Mouse (Mus musculus): ENCODE data around the gene Abl2. TPM values are rescaled to one million over a fixed set of nuclear protein-coding genes. Genes with fewer than 3 reads are reported as not detected.
"Not testable (repeated sequence)": the region's sequence is repeated elsewhere in the genome, so short reads cannot be mapped to it uniquely, and the experiment has no call there.

Abl2 gene
- total RNA-seq, 2 experiments from 2014 or later: 20.1 to 23.7 TPM

DNA sequence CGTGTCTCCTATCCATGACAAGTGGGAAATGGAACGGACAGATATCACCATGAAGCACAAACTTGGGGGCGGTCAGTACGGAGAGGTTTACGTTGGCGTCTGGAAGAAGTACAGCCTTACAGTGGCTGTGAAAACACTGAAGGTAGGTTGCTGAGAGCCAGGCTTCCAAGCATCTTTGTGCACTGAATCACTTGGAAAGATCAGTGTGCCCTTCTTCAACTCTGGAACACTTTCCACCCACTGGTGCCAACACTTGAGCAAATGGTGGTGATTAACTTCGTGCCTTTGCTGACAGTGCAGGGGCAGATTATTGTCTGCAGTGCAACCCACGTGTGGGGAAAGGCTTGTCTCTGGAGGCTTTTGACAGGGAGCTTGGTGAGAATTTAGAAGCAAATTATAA is 71.4 kb downstream of the Abl2 start:
- no peak for DNase-seq (ENCODE audit: low spot score in 2 of 2)

DNA sequence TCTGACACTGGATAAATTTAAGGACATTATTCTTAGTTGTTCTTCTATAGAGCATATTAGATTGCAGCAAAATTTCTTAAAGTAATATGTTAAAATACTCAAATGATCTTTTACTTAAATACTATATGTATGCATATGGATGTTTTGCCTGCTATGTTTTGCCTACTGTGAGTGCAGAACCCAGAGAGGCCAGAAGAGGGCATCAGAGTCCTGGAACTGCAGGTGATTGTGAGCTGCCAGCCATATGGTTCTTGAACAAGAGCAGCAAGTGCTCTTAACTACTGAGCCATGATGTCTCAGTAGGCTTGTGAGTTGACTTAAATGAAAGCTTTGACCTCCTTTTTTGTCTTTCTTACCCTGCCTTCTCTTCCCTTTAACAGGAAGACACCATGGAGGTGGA is 72.4 kb downstream of the Abl2 start:
- DNase-seq (ENCODE audit: low spot score in 2 of 2): no peak

DNA sequence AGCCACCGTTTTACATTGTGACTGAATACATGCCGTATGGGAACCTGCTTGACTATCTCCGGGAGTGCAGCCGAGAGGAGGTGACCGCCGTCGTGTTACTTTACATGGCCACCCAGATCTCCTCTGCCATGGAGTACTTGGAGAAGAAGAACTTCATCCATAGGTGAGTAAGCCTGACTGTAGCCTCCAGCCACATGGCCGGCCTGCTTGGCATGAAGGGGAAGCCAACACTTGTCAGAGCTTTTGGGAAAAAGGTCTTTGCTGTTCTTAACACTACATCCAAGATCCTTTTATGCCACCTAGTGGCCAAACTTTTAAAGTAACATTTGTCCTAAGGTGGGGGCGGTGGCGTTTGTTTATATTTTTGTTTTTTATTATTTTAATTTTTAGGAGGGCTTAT is 74.5 kb downstream of the Abl2 start:
- no peak for DNase-seq (ENCODE audit: low spot score in 2 of 2)

DNA sequence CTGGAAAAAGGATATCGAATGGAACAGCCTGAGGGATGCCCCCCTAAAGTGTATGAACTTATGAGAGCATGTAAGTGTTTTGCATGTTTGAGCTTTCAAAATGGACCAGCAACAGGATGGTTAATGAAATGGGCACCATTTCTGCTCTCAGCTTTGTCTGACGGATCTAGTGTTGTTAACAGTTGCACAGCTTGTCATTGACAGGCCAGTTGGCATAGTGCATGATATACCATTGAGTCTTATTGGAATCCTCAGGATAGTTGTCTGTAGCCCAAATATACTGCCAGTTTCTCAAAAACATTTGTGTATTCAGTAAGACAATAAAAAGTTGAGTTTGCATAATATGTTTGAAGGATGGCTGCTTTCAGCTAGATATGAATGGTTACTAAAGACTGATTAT is 76.6 kb downstream of the Abl2 start:
- DNase-seq (ENCODE audit: low spot score in 2 of 2): no peak

DNA sequence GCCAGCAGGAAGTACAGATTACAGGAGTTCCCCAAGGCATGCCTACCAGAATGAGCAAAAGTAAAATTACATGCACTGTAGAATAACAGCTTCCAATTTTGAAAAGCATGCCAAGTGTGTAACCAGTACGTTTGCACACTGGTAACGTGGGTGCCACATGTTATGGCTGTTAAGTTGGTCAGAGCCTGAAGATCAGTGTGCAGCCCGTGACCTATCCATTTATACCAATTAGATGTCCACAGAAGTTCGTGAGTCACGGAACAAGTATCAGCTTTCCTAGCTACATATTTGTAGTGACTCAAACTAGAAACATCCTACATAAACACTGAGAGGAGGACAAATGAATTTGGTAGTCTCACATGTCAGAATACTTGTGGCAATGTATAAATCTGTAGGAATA is 80.9 kb downstream of the Abl2 start:
- no peak for DNase-seq (ENCODE audit: low spot score in 2 of 2)

DNA sequence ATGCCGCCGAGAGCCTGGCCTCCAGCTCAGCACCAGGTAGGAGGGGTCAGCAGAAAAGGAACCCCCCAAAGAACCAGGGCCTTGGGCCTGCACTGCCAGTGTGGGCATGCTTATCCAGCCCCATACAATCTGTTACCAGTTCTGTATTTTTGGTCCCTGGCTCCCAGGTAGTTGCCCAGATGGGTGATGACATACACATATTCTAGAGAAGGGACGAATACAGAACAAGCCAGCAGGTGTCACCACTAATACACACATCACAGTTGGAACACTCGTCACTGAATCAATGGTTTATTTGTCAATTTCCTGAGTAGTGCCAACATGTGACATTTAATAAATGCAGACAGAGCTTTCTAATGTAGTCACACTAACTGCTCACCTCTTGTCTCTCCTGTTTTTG is 82.0 kb downstream of the Abl2 start:
- DNase-seq (ENCODE audit: low spot score in 2 of 2): no peak

DNA sequence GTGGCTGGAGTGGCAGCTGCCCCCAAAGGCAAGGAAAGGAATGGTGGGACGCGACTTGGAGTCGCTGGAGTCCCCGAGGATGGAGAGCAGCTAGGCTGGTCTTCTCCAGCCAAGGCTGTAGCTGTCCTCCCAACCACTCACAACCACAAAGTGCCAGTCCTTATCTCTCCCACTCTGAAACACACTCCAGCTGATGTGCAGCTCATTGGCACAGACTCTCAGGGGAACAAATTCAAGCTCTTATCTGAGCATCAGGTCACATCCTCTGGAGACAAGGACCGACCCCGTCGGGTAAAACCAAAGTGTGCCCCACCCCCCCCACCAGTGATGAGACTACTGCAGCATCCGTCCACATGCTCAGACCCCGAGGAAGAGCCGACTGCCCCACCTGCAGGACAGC is 83.2 kb downstream of the Abl2 start:
- DNase-seq (ENCODE audit: low spot score in 2 of 2): no peak

DNA sequence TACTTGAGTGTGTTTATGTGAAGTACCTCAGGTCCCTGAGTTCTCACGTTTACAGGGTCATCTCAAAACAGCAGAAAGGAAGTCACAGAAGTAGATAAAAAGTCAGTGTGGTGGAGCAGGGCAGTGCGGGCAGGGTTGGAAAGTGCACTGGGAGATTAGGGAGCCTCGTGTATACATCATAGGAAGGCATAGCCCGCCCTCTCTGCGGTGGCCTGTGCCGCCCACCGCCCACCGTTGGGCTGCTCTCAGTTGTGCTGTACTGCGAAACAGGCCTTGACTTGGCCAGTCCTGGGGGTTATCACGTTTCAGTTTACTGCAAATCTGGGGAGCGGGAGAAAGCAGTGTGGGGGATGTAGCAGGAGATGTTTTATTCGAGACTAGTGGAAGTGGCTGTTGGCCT is 84.2 kb downstream of the Abl2 start:
- no peak for DNase-seq (ENCODE audit: low spot score in 2 of 2)

DNA sequence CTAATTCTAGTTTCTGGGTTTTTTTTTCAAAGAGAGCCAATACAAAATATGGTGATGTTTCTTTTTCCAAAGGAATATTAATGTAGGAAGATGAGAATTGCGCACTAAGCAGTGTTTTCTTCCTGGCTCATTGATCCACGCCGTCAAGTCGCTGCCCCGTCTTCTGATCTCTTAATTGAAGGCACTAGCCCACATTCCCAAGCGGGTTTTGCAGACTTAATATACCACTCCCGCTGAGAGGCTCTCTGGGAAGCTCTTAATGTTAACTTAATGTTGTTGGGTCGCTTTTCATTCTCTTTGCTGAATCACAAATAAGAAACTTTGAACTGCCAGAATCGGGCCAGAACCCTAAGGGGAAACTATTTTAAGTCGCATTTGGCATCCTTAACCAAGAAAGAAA is 85.5 kb downstream of the Abl2 start:
- no peak for DNase-seq (ENCODE audit: low spot score in 2 of 2)

DNA sequence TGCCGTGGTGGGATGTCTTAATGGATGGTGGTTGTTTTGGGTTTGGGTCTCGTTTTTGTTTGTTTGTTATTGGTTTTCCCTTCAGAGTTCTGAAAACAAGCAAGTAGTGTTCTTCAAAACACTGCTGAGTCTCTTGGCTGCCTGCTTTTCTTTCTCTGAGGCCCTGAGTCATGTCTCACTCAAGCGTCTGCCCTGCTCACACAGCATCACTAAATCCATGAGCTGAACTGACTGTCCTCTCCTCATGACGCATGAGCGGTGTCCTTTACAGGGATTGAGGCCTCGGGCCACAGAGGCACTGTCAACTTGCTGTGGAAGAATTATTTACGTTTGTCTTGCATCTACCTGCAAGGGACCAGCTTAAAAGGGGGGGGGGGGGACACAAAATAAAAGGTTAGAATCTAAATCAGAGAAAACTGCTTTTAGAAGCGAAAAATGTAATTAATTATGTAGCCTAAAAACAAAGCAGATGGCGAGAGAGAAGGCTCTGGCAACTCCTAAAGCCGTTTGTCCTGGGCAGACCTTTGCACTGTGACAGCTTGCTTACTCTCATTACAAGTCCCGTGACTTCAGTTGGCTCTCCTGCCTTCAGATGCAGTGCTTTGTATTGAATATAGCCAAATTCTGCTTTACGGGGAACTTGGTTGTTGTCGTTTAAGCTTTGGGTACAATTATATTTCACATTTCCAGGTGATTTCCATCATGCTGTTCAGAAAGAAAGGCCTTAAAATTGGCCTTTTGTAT is 86.4 kb downstream of the Abl2 start:
- DNase-seq (ENCODE audit: low spot score in 2 of 2): no peak

DNA sequence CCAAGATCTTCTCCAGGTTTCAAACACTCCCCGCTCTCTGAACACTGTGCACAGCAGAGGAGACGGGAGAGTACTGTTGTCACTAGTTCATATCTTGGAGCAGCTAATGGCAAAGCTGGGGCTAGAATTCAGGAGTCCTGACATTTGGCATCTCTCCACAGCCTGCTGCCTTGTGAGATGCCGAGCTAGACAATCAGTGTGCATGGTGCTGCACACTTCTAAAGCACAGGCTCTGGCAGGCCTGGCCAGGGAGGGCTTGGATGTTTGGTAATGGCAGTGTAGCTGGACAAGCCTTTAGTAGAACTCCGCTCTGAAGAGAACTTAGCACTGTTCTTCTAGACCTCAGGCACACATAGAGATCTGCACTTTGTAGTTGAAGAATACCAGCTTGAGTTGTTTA is 87.4 kb downstream of the Abl2 start:
- no peak for DNase-seq (ENCODE audit: low spot score in 2 of 2)

DNA sequence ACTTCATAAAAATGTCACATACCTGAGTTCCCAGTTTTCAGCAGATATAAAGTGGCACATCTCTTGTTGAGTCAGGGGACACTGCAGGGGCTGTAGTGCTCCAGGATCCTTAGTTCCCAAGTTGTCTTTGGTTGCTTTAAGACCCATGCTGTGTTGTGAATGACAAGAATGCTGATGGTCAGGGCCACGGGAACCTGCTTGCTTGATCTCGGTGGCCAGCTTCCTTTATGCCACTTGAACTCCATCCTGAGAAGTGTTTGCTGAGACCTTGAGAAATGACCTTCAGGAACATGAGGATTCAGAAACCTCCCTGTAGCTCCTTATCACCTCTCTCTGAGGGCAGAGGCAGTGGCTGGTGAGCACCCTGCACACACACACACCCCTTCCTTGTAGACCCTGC is 90.1 kb downstream of the Abl2 start:
- DNase-seq (ENCODE audit: low spot score in 2 of 2): no peak

DNA sequence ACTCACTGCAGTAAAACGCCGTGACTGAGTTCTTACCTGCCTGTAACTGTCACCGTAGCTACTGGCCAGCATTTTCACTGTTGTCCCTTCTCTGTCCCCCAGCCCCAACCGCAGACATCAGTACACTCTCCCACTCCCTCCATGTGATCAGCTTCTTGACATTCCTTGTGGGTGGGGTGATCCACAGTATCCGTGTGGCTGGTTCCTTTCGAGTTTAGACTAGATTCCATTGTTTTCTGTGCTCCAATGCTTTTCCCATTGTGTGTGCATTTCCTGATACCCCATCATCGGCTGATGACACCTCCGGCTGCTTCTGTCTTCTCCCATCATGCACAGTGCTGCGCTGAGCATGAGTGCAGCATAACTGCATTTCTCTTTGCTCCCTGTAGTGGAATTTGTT is 92.0 kb downstream of the Abl2 start:
- DNase-seq (ENCODE audit: low spot score in 2 of 2): no peak

DNA sequence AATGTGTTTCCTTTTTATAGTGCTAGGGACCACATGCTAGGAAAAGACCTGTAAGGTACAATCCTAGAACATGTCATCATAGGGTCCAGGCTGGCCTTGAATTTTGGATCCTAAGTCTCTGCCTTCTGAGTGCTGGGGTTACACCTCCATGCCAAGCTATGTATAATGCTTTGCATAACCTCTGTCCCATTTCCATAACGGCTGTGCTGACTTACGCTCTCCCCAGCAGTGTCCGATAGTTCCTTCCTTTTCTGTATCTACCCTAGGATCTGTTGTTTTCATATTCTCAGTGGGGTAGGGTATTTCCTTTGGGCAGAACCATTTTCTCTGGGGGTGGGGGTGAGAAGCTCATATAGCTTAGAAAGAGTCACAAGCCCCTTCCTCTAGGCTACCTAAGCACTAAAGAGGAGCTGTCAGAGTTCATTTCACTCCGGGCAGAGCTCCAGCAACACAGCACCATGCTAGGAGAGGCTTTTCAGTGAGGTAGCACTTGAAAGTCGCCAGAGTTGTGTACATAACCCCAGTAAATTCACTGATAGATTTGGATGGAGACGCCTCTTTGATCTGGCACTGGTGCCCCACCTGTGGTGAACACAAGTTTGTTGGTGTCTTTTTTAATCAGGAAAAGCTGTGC is 93.7 kb downstream of the Abl2 start:
- DNase-seq (ENCODE audit: low spot score in 2 of 2): no peak

DNA sequence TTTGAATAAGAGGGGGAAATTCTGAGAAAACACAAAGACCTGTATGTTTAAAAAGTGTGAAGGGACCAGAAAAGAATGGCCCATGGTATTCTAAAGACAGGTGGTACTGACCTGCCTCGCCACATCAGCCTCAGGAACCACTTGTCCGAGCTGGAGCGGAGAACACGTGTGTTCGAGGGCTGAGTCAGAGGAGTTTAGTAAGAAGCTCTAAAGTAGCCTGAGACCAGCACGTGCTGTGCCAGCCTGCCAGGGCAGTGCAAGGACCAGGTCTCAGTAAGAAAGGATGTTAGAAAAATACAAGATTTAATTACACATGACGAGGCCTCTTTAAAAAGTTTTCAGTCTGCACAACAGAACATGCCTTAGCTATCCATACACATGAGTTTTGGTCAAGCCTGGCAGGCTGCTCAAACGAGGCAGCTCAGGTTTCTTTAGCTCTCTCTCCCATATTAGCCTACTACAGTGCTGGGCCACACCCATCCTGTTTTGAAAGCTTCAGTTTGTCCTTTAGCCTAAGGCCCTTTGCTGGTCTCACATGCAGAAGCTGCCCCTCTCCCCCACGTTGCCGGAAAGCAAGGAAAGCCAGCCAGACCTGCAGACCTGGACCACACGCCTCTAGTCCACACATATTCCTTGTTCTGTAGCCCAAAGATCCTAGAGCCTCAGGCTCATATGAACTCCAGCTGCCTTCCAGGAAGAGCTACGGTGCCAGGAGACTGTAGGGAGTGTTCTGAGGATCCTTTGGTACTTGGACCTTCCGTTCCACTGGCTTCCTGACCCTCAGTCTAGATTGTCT is 96.3 kb downstream of the Abl2 start:
- no peak for DNase-seq (ENCODE audit: low spot score in 2 of 2)

DNA sequence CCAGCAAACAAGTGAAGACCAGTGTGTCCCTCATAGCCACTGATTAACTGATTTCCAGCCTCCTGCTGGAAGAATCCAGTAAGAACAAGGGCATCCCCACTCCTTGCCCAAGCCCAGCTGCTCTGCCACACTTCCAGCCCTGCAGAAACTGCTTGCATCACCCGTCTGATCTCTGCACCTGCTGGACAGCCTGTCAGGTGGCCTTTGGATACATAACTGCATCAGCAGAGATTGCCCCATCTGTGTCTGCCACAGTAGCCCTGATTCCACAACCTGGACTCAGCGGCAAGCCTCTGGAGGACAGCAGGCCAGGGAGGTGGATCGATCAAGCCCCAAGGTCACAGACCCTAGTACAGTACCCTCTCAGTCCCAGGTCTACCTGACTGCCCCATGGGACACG is 98.9 kb downstream of the Abl2 start:
- no peak for DNase-seq (ENCODE audit: low spot score in 2 of 2)

DNA sequence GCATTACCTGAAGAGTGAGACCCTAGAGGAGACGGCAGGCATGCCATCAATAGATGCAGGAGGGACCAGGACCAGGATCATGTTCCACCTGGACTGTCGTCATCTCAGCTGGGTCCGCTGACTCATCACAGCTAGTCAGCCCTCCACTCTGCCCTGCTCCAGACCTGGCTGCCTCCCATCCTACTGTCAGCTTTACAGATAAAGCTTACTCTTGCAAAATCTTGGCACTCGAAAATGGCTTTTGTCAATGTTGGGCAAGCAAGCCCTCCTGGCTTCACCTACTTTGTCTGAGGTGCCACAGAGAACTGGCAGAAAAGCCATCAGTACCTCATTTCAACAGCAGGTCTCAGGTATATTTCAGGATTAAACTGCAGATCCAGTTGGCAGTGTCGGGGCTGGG is 100.1 kb downstream of the Abl2 start:
- DNase-seq (ENCODE audit: low spot score in 2 of 2): no peak

DNA sequence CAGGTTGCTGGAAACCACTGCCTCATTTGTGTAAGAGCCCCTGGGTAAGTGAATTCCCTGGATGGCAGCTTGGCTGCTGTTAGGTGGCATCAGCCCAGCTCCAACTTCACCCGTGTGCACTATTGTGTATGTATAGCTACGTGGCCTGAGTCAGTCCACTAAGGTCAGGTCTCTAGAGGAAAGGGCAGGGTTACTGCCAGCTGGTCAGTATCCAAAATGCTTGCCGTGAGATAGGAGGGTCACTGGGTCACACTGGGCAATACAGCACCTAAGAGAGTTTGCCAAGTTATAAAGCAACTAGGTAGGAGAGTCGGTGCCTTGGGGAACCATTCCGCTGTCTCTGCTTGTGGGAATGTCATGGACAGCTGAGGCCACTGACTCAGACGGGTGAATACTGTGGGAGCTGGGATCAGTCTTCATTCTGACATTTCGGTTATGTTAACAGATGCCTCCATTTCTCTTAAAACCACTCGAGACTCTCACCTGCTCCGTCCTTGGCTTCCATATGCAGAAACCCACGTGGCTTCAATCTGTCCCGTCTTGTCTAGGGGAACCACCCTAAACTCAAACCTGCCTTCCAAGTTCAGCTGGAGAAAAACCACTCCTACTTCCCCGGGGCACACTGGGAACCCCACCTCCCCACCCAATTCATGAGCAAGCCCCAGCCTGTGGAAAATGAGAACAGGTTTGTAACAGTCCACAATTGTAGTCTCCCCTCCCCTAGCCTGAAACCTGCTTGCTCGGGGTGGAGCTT is 101.5 kb downstream of the Abl2 start:
- DNase-seq (ENCODE audit: low spot score in 2 of 2): no peak

DNA sequence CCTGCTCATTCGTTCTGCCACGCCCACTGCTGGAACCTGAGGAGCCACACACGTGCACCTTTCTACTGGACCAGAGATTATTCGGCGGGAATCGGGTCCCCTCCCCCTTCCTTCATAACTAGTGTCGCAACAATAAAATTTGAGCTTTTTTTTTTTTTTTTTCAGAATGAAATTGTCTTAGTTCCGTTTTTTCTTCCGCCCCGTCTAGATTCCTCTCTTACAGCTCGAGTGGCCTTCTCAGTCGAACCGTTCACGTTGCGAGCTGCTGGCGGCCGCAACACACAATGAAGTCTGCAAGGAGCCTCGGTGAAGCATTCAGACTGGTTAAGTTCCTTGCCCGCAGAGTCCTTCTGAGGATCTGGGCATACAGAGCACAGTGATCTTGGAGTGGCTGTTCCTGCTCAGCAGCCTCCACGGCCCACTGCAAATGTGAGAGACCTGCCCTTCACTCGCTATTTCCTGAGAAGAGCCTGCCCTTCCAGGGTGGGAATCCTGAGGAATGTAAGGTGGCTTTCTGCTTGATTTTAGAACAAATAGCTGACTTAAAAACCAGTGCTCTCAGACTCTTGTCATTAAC is 102.2 kb downstream of the Abl2 start:
- DNase-seq (ENCODE audit: low spot score in 2 of 2): not testable (repeated sequence)

DNA sequence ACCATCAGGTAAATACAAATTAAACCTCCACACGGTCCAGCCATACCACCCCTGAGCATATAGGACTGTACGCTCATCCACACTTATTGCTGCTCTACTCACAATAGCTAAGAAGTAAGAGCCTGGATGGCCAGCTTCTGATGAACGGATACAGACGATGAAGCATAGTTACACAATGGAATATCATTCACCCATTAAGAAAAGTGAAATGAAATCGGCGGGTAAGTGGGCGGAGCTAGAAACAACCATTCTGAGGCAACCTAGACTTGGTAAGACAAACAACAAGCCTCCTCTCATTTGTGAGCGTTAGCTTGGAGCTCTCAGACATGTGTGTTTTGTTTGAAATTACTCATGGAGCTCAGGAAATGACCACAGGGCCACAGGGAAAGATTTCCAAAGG is 107.2 kb downstream of the Abl2 start:
- no peak for DNase-seq (ENCODE audit: low spot score in 2 of 2)

All from adrenal gland, adult 18-20 months (tissue).